Comparison of ENCODE assay signal across 8 mouse cellular contexts in the genomic region with DNA sequence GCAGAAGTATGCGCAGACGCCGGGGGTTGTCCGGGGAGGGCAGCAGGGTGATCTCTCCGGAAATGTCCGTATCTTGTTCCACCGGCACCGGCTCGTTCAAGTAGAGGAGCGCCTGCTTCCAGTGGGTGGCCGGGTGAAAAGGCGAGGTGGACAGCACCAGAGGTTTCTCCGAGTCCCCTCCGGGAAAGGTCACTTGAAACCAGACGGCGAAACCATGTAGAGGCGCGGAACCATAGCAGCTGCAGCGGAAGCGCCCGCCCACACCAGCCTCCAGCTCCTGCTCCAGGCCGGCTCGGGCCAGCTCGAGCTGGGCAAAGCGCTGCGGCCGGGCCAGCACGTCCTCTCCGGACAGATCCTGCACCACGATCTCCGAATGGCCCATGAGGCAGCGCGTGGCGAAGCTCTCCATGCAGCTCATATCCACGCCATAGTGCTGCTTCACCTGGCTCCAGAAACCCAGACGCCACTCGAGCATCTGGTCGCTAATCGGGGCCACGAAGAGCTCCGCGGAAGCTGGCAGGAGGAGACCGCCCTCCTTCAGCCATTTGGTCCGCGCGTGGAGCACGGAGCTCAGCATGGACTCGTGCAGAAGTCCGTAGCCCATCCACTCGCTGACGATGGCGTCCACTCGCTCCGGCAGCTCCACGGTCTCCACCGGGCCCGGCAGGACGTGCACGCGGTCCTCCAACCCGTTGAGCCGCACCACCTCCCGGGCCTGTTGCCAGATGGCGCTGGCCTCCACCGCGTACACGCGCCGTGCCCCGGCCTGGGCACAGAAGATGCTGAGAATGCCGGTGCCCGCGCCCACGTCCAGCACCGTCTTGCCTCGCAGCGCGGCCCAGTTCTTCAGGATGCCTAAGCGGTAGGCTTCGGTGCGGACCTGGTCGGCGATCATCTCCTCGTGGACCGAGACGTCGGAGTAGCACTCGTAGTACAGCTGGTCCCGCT. TPM values are rescaled to one million over a fixed set of nuclear protein-coding genes. Genes with fewer than 3 reads are reported as not detected.
DNase-seq lines count a peak whose midpoint lies in the region; ATAC-seq and TF ChIP-seq lines count a peak whose summit lies in the region.

No protein-coding gene starts in this region.

- peak; percentile 53; the same call in 1 of the 2 replicates for TF ChIP-seq POLR2A in testis, adult 2 months (IDR thresholded peaks at IDR 0.05; ENCODE audit: control insufficient read depth, low read depth, low read length)

- TF ChIP-seq EP300 in liver, postnatal 0 days (IDR thresholded peaks at IDR 0.05; ENCODE audit: low read depth), result no peak

- peak overlapping the region; percentile 71 for H3K4me2 ChIP-seq in forebrain, embryonic 14.5 days (ENCODE audit: low read length)
- H3K4me2 ChIP-seq in liver, postnatal 0 days (ENCODE audit: low read depth, low read length), result peak overlapping the region; percentile 90
- H3K4me2 ChIP-seq in neural tube, embryonic 14.5 days (ENCODE audit: low read depth, low read length), result peak overlapping the region; percentile 64

- peaks cover 11% of the 10 kb centered on the region; the same call in 1 of the 2 replicates for H3K36me3 ChIP-seq in forebrain, embryonic 14.5 days (ENCODE audit: control insufficient read depth, insufficient read depth, low read length)
- no peaks in the 10 kb centered on the region; the same call in 1 of the 2 replicates for H3K36me3 ChIP-seq in liver, postnatal 0 days (replicated peaks; ENCODE audit: insufficient read depth, low read length)
- H3K36me3 ChIP-seq in neural tube, embryonic 14.5 days (ENCODE audit: control insufficient read depth, insufficient read depth, low read length), result peaks cover 9% of the 10 kb centered on the region
- H3K36me3 ChIP-seq in testis, adult 2 months (ENCODE audit: control insufficient read depth, insufficient read depth, low read length), result no peaks in the 10 kb centered on the region

- H3K4me3 ChIP-seq in forebrain, embryonic 14.5 days (ENCODE audit: low read depth, low read length), result peak overlapping the region; percentile 91
- peak overlapping the region; percentile 96 for H3K4me3 ChIP-seq in liver, postnatal 0 days (ENCODE audit: low read depth, low read length)
- peak overlapping the region; percentile 87 for H3K4me3 ChIP-seq in neural tube, embryonic 14.5 days (ENCODE audit: low read depth, low read length)
- peak overlapping the region; percentile 87 for H3K4me3 ChIP-seq in testis, adult 2 months (ENCODE audit: control insufficient read depth, low read depth, low read length)

- H3K27me3 ChIP-seq in forebrain, embryonic 14.5 days (replicated peaks; ENCODE audit: control insufficient read depth, insufficient read depth, low read length), result no peaks in the 10 kb centered on the region
- no peaks in the 10 kb centered on the region for H3K27me3 ChIP-seq in liver, postnatal 0 days (ENCODE audit: insufficient read depth, low read length)
- no peaks in the 10 kb centered on the region for H3K27me3 ChIP-seq in neural tube, embryonic 14.5 days (ENCODE audit: control insufficient read depth, insufficient read depth, low read length)
- H3K27me3 ChIP-seq in testis, adult 2 months (ENCODE audit: control insufficient read depth, insufficient read depth, low read length), result no peaks in the 10 kb centered on the region

- H3K27ac ChIP-seq in forebrain, embryonic 14.5 days (ENCODE audit: low read depth, low read length), result peak overlapping the region; percentile 95
- H3K27ac ChIP-seq in liver, postnatal 0 days (ENCODE audit: low read depth), result peak overlapping the region; percentile 60
- peak overlapping the region; percentile 93 for H3K27ac ChIP-seq in neural tube, embryonic 14.5 days (ENCODE audit: low read depth, low read length)
- H3K27ac ChIP-seq in testis, adult 2 months (ENCODE audit: control insufficient read depth, insufficient read depth, low read depth, low read length), result peak overlapping the region; percentile 80

- no peaks in the 10 kb centered on the region for H3K9me3 ChIP-seq in forebrain, embryonic 14.5 days (replicated peaks; ENCODE audit: control insufficient read depth, low read length)
- H3K9me3 ChIP-seq in liver, postnatal 0 days (ENCODE audit: low read length), result no peaks in the 10 kb centered on the region
- no peaks in the 10 kb centered on the region for H3K9me3 ChIP-seq in neural tube, embryonic 14.5 days (ENCODE audit: control insufficient read depth, low read length)

- peaks cover 14% of the 10 kb centered on the region; the same call in 1 of the 2 replicates for H3K4me1 ChIP-seq in forebrain, embryonic 14.5 days (ENCODE audit: control insufficient read depth, insufficient read depth, low read length)
- peaks cover 13% of the 10 kb centered on the region for H3K4me1 ChIP-seq in liver, postnatal 0 days (ENCODE audit: insufficient read depth)
- no peaks in the 10 kb centered on the region; the same call in 1 of the 2 replicates for H3K4me1 ChIP-seq in neural tube, embryonic 14.5 days (ENCODE audit: control insufficient read depth, insufficient read depth, low read length)
- peaks cover 4% of the 10 kb centered on the region for H3K4me1 ChIP-seq in testis, adult 2 months (ENCODE audit: control insufficient read depth, insufficient read depth, low read length)

- under 1% methylated on average over 89 of the region's 89 CpGs for WGBS in forebrain, embryonic 14.5 days
- WGBS in liver, postnatal 0 days (ENCODE audit: insufficient replicate concordance), result under 1% methylated on average over 87 of the region's 89 CpGs
- WGBS in neural tube, embryonic 14.5 days, result under 1% methylated on average over 87 of the region's 89 CpGs

- H3K9ac ChIP-seq in forebrain, embryonic 14.5 days (ENCODE audit: low read length), result peak overlapping the region; percentile 97
- H3K9ac ChIP-seq in liver, postnatal 0 days (replicated peaks), result peak overlapping the region; percentile 94
- peak overlapping the region; percentile 95 for H3K9ac ChIP-seq in neural tube, embryonic 14.5 days (replicated peaks; ENCODE audit: low read depth, low read length)

- intact Hi-C loops in heart, postnatal 14 days (cut with DNase I), result loop anchor here (10.0 kb wide), 1 partner anchor 105 kb away; the partner anchor contains the start of gene Ntng1

- peak; percentile 36 for DNase-seq in ES-CJ7 (ENCODE audit: low read depth, low spot score)
- peak; percentile 79 for DNase-seq in cerebellum, adult 11 months
- peak; percentile 67 for DNase-seq in forebrain, embryonic 14.5 days (ENCODE audit: low spot score)
- peak; percentile 76 to 78 for DNase-seq in heart, postnatal 14 days
- DNase-seq in layer of hippocampus, adult 11-12 months (ENCODE audit: low spot score), result peak; percentile 65
- peak; percentile 73 for DNase-seq in liver, postnatal 0 days

- peak; percentile 11; the same call in 1 of the 2 replicates for TF ChIP-seq CTCF in liver, postnatal 0 days (IDR thresholded peaks at IDR 0.05; ENCODE audit: low read depth)
- no peak for TF ChIP-seq CTCF in testis, adult 2 months (IDR thresholded peaks at IDR 0.05; ENCODE audit: control insufficient read depth, insufficient read depth, insufficient replicate concordance, low read depth, low read length)

- ATAC-seq in forebrain, embryonic 14.5 days, result peak; percentile 86
- peak; percentile 85 for ATAC-seq in liver, postnatal 0 days
- peak; percentile 85 for ATAC-seq in neural tube, embryonic 14.5 days (ENCODE audit: low read depth)

RNA-seq across cellular contexts. Expression of gene Prmt6, which starts 0.6 kb away (rescaled TPM):
- 26.8 and 28.1 TPM in 2 replicates for polyA plus RNA-seq in forebrain, embryonic 14.5 days (2014; fragmentation: Nextera tagmentation; extraction: Ambion mirVana)
- 1 to 10 TPM; 4.6 to 4.7 TPM for total RNA-seq in heart, postnatal 14 days (2021)
- polyA plus RNA-seq in liver, postnatal 0 days (2015; fragmentation: Nextera tagmentation; extraction: Ambion mirVana), result 6.3 and 7.1 TPM in 2 replicates
- 22.8 and 28.9 TPM in 2 replicates for polyA plus RNA-seq in neural tube, embryonic 14.5 days (2014; fragmentation: Nextera tagmentation; extraction: Ambion mirVana)
- 4.3 and 5.1 TPM in 2 replicates for polyA plus RNA-seq in testis, adult 2 months (2012; rRNA removed)

Comparison
In these comparisons a context has a peak if more than half of its experiments do, and no peak if none do; other contexts are left out.
1. Peak in every context shown above with its lines: DNase-seq, ATAC-seq, H3K4me3 ChIP-seq and H3K27ac ChIP-seq.